Comparison of ENCODE assay signal across 8 mouse cellular contexts in genomic region chr19:10524784-10525105, GRCm38 (mm10). TPM values are rescaled to one million over a fixed set of nuclear protein-coding genes. Genes with fewer than 3 reads are reported as not detected.
DNase-seq lines count a peak whose midpoint lies in the region; ATAC-seq and TF ChIP-seq lines count a peak whose summit lies in the region.

No protein-coding gene starts in this region.

- H3K36me3 ChIP-seq in C2C12 (ENCODE audit: control insufficient read depth, insufficient read depth): peaks cover 26% of the 10 kb centered on the region
- peaks cover 7% of the 10 kb centered on the region for H3K36me3 ChIP-seq in forebrain, embryonic 12.5 days (replicated peaks)
- peaks cover 12% of the 10 kb centered on the region for H3K36me3 ChIP-seq in liver, embryonic 14.5 days (replicated peaks; ENCODE audit: control insufficient read depth, insufficient read depth, low read depth)

- H3K4me1 ChIP-seq in forebrain, embryonic 12.5 days: peaks cover 29% of the 10 kb centered on the region
- peaks cover 28 to 29% of the 10 kb centered on the region in 2 experiments for H3K4me1 ChIP-seq in liver, embryonic 14.5 days (replicated peaks; ENCODE audit: control insufficient read depth in 2 of 2, insufficient read depth in 2 of 2, low read length in 1 of 2)

- intact Hi-C loops in gastrocnemius, adult 2 months (cut with DNase I): loop anchor here (5.0 kb wide), 1 partner anchor 83 kb away; the partner anchor contains the start of genes Ddb1 and Tkfc

- WGBS in forebrain, embryonic 12.5 days: under 1% methylated on average over 19 of the region's 19 CpGs
- under 1% methylated on average over 19 of the region's 19 CpGs for WGBS in liver, embryonic 14.5 days (ENCODE audit: insufficient replicate concordance)

- H3K27ac ChIP-seq in gastrocnemius, adult 2 months: peak overlapping the region; percentile 99
- H3K27ac ChIP-seq in forebrain, embryonic 12.5 days: peak overlapping the region; percentile 99
- peak overlapping the region; percentile 93 for H3K27ac ChIP-seq in liver, embryonic 14.5 days

- peaks cover 96% of the 10 kb centered on the region for H3K79me2 ChIP-seq in C2C12 (ENCODE audit: control insufficient read depth, insufficient read depth)

- no peak for DNase-seq in gastrocnemius, adult 2 months
- DNase-seq in gastrocnemius, postnatal 10 days: no peak
- DNase-seq in liver, embryonic 14.5 days (ENCODE audit: low read depth in 3 of 3, low spot score in 3 of 3): peak in 1 of 3 experiments; percentile 26
- no peak for DNase-seq in ovary, adult 18-20 months (ENCODE audit: low spot score)
- no peak for DNase-seq in layer of hippocampus, adult 9-11 months
- no peak for DNase-seq in layer of hippocampus, adult 9-10 months (ENCODE audit: low spot score)

- ATAC-seq in forebrain, embryonic 12.5 days (ENCODE audit: low FRiP score): no peak
- ATAC-seq in liver, embryonic 14.5 days (ENCODE audit: insufficient read depth): no peak

- H3K9me3 ChIP-seq in forebrain, embryonic 12.5 days: no peaks in the 10 kb centered on the region
- H3K9me3 ChIP-seq in liver, embryonic 14.5 days (ENCODE audit: control insufficient read depth, low read length): no peaks in the 10 kb centered on the region

- no peak for TF ChIP-seq EP300 in liver, embryonic 14.5 days (IDR thresholded peaks at IDR 0.05; ENCODE audit: low read depth)

- H3K79me3 ChIP-seq in C2C12 (ENCODE audit: low read depth): peaks cover 79% of the 10 kb centered on the region

- peak overlapping the region; percentile 98 for H3K9ac ChIP-seq in forebrain, embryonic 12.5 days
- peak overlapping the region; percentile 99 for H3K9ac ChIP-seq in liver, embryonic 14.5 days (replicated peaks)

- no peak for TF ChIP-seq CTCF in gastrocnemius, adult 2 months (IDR thresholded peaks at IDR 0.05)
- TF ChIP-seq CTCF in C2C12 (IDR thresholded peaks at IDR 0.05; ENCODE audit: control insufficient read depth, insufficient read depth, insufficient read length): no peak
- no peak for TF ChIP-seq CTCF in liver, embryonic 14.5 days (IDR thresholded peaks at IDR 0.05; ENCODE audit: low read depth)

- H3ac ChIP-seq in C2C12 (ENCODE audit: control insufficient read depth, insufficient read length, low read depth): peak overlapping the region; percentile 88

- no peaks in the 10 kb centered on the region for H3K27me3 ChIP-seq in C2C12 (ENCODE audit: control insufficient read depth, insufficient read depth, insufficient read length)
- H3K27me3 ChIP-seq in forebrain, embryonic 12.5 days: no peaks in the 10 kb centered on the region
- H3K27me3 ChIP-seq in liver, embryonic 14.5 days (ENCODE audit: control insufficient read depth, insufficient read depth, low read length): no peaks in the 10 kb centered on the region

- peak overlapping the region; percentile 80 for H3K4me2 ChIP-seq in forebrain, embryonic 12.5 days
- peak overlapping the region; percentile 87 for H3K4me2 ChIP-seq in liver, embryonic 14.5 days (ENCODE audit: low read depth)

- H3K4me3 ChIP-seq in gastrocnemius, adult 2 months: peak overlapping the region; percentile 97
- H3K4me3 ChIP-seq in C2C12 (ENCODE audit: insufficient read depth, poor library complexity, severe bottlenecking): peak overlapping the region; percentile 94
- H3K4me3 ChIP-seq in forebrain, embryonic 12.5 days (replicated peaks): peak overlapping the region; percentile 97
- H3K4me3 ChIP-seq in liver, embryonic 14.5 days (ENCODE audit: insufficient read depth in 1 of 2, low read depth in 2 of 2, low read length in 2 of 2): peak overlapping the region; percentile 96 to 98

TF ChIP-seq in C2C12, 6 proteins besides CTCF, POLR2A, EP300 and RAD21:
- no peak for TF ChIP-seq MAX (IDR thresholded peaks at IDR 0.05)
- TF ChIP-seq USF1 (IDR thresholded peaks at IDR 0.05; ENCODE audit: low read depth): no peak
- TF ChIP-seq FOSL1 (IDR thresholded peaks at IDR 0.05; ENCODE audit: insufficient read depth, low read length, poor library complexity, severe bottlenecking): no peak
- TF ChIP-seq MYOG (IDR thresholded peaks at IDR 0.05; ENCODE audit: control insufficient read depth, extremely low read depth, insufficient read length): no peak
- no peak for TF ChIP-seq MYOD1 (IDR thresholded peaks at IDR 0.05; ENCODE audit: control insufficient read depth, insufficient read length, low read depth)
- no peak for TF ChIP-seq CEBPB (IDR thresholded peaks at IDR 0.05; ENCODE audit: low read depth)
TF ChIP-seq in C2C12: peak in this region for 0.

RNA-seq across cellular contexts. Expression of gene Cpsf7, which starts 0.3 kb away (rescaled TPM):
- 10 to 100 TPM; 20.3 to 21.7 TPM for total RNA-seq in gastrocnemius, adult 2 months (2021)
- total RNA-seq in gastrocnemius, postnatal 10 days (2021): 10 to 100 TPM; 26.6 to 33.0 TPM
- polyA plus RNA-seq in C2C12 (2012; fragmentation: generic; extraction: Trizol): 26.5 TPM
- polyA plus RNA-seq in forebrain, embryonic 12.5 days (2016; fragmentation: Nextera tagmentation; extraction: Ambion mirVana): 67.9 and 73.9 TPM in 2 replicates
- polyA plus RNA-seq in liver, embryonic 14.5 days (2012; rRNA removed): 16.2 and 22.9 TPM in 2 replicates
- 12.8 and 14.1 TPM in 2 replicates for polyA plus RNA-seq in liver, embryonic 14.5 days (2014; fragmentation: Nextera tagmentation; extraction: Ambion mirVana)

RNA-seq across cellular contexts. Expression of gene Sdhaf2, which starts 1.2 kb away (rescaled TPM):
- total RNA-seq in gastrocnemius, adult 2 months (2021): 10 to 100 TPM; 42.4 to 62.9 TPM
- 10 to 100 TPM; 42.5 to 45.1 TPM for total RNA-seq in gastrocnemius, postnatal 10 days (2021)
- polyA plus RNA-seq in C2C12 (2012; fragmentation: generic; extraction: Trizol): 35.4 TPM
- 50.2 and 52.8 TPM in 2 replicates for polyA plus RNA-seq in forebrain, embryonic 12.5 days (2016; fragmentation: Nextera tagmentation; extraction: Ambion mirVana)
- 16.8 and 20.5 TPM in 2 replicates for polyA plus RNA-seq in liver, embryonic 14.5 days (2012; rRNA removed)
- polyA plus RNA-seq in liver, embryonic 14.5 days (2014; fragmentation: Nextera tagmentation; extraction: Ambion mirVana): 26.9 and 31.0 TPM in 2 replicates

RNA-seq across cellular contexts. Expression of gene Tmem216, which starts 31.3 kb away (rescaled TPM):
- 1 to 10 TPM; 2.1 to 3.3 TPM for total RNA-seq in gastrocnemius, adult 2 months (2021)
- 1 to 10 TPM; 2.3 to 3.0 TPM for total RNA-seq in gastrocnemius, postnatal 10 days (2021)
- polyA plus RNA-seq in C2C12 (2012; fragmentation: generic; extraction: Trizol): 25.2 TPM
- polyA plus RNA-seq in forebrain, embryonic 12.5 days (2016; fragmentation: Nextera tagmentation; extraction: Ambion mirVana): 52.9 and 54.1 TPM in 2 replicates
- polyA plus RNA-seq in liver, embryonic 14.5 days (2012; rRNA removed): 9.7 and 15.6 TPM in 2 replicates
- 13.2 and 16.9 TPM in 2 replicates for polyA plus RNA-seq in liver, embryonic 14.5 days (2014; fragmentation: Nextera tagmentation; extraction: Ambion mirVana)

RNA-seq across cellular contexts. Expression of gene Ppp1r32, which starts 42.0 kb away (rescaled TPM):
- 1 to 10 TPM in 1 of 2 experiments, under 1 TPM in 1; 0.97 to 1.5 TPM for total RNA-seq in gastrocnemius, adult 2 months (2021)
- total RNA-seq in gastrocnemius, postnatal 10 days (2021): 1 to 10 TPM in 1 of 2 experiments, under 1 TPM in 1; 0.40 to 1.3 TPM
- 0.04 TPM for polyA plus RNA-seq in C2C12 (2012; fragmentation: generic; extraction: Trizol)
- 0.58 and 0.97 TPM in 2 replicates for polyA plus RNA-seq in forebrain, embryonic 12.5 days (2016; fragmentation: Nextera tagmentation; extraction: Ambion mirVana)
- 0.17 and 0.26 TPM in 2 replicates for polyA plus RNA-seq in liver, embryonic 14.5 days (2012; rRNA removed)
- 0.19 TPM in 1 of 2 replicates, not detected in the other for polyA plus RNA-seq in liver, embryonic 14.5 days (2014; fragmentation: Nextera tagmentation; extraction: Ambion mirVana)

RNA-seq across cellular contexts. Expression of gene Cyb561a3, which starts 52.2 kb away (rescaled TPM):
- total RNA-seq in gastrocnemius, adult 2 months (2021): 1 to 10 TPM; 6.3 to 6.4 TPM
- 1 to 10 TPM; 5.0 to 6.1 TPM for total RNA-seq in gastrocnemius, postnatal 10 days (2021)
- 21.0 TPM for polyA plus RNA-seq in C2C12 (2012; fragmentation: generic; extraction: Trizol)
- 17.1 and 18.1 TPM in 2 replicates for polyA plus RNA-seq in forebrain, embryonic 12.5 days (2016; fragmentation: Nextera tagmentation; extraction: Ambion mirVana)
- polyA plus RNA-seq in liver, embryonic 14.5 days (2012; rRNA removed): 9.5 and 11.8 TPM in 2 replicates
- polyA plus RNA-seq in liver, embryonic 14.5 days (2014; fragmentation: Nextera tagmentation; extraction: Ambion mirVana): 11.0 and 12.9 TPM in 2 replicates
